Mouse (Mus musculus): ENCODE measurements around the gene Cxcl17. TPM values are rescaled to one million over a fixed set of nuclear protein-coding genes. Genes with fewer than 3 reads are reported as not detected.

Cxcl17 gene
- polyA plus RNA-seq, 1 experiment from 2014 or later: 0.47 TPM

GRCm38 (mm10) chr7:25365937-25366625, 46.6 kb downstream of the Cxcl17 start:
- Histone ChIP-seq H3K36me3 (ENCODE audit: insufficient read depth, low read length) (peaks cover 19% of the 10 kb centered on the region; the same call in 1 of the 2 replicates), H3K4me2 (ENCODE audit: low read length) (no peak overlapping the region), H3K27ac (no peak overlapping the region), H3K27me3 (ENCODE audit: insufficient read depth, low read length) (peaks cover 12% of the 10 kb centered on the region), H3K4me1 (replicated peaks; ENCODE audit: insufficient read depth, low read length) (no peaks in the 10 kb centered on the region), H3K9me3 (replicated peaks; ENCODE audit: low read length) (no peaks in the 10 kb centered on the region), H3K4me3 (replicated peaks; ENCODE audit: low read depth, low read length) (no peak overlapping the region), H3K9ac (ENCODE audit: low read depth, low read length) (no peak overlapping the region)
- no peak for ATAC-seq (replicated peaks; ENCODE audit: low FRiP score, low read depth)
- 52% methylated on average over 13 of the region's 13 CpGs for WGBS
- no peak for DNase-seq (ENCODE audit: low spot score)
- TF ChIP-seq CTCF (IDR thresholded peaks at IDR 0.05; ENCODE audit: low read depth): no peak

- WGBS: 92% methylated on average over 16 of the region's 17 CpGs
- ATAC-seq (replicated peaks; ENCODE audit: low FRiP score, low read depth): no peak
- H3K36me3 ChIP-seq (ENCODE audit: insufficient read depth, low read length): peaks cover 35% of the 10 kb centered on the region
Observed at GRCm38 (mm10) chr7:25363632-25364031, 49.1 kb downstream of the Cxcl17 start.

DNA sequence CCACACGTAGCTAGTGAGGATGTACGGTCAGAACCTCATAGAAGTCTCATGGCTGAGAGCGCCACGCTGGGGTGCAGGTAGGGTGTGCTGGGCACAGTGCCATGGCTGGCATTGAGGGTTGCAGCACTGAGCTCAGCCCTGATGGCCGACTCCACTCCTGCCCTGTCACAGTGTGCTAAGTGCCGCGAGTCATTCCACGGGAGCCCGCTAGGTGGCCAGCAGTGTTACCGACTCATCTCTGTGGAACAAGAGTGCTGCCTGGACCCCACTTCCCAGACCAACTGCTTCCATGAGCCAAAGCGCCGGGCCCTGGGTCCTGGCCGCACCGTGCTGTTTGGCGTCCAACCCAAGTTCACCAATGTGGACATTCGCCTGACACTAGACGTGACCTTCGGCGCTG, 49.5 kb downstream of the Cxcl17 start:
- H3K27ac ChIP-seq: no peak overlapping the region
- ATAC-seq (replicated peaks; ENCODE audit: low FRiP score, low read depth) (0 out of 2 replicates have a peak, but pooled peaks have one; percentile 22), DNase-seq (ENCODE audit: low spot score) (no peak)
- H3K36me3 ChIP-seq (ENCODE audit: insufficient read depth, low read length): peaks cover 35% of the 10 kb centered on the region
- H3K9ac ChIP-seq (ENCODE audit: low read depth, low read length): no peak overlapping the region
- 89% methylated on average over 19 of the region's 19 CpGs for WGBS
- no peaks in the 10 kb centered on the region for H3K4me1 ChIP-seq (replicated peaks; ENCODE audit: insufficient read depth, low read length)
- no peaks in the 10 kb centered on the region for H3K9me3 ChIP-seq (replicated peaks; ENCODE audit: low read length)
- 0 out of 2 replicates have a peak, but pooled peaks cover 9% of the 10 kb centered on the region for H3K27me3 ChIP-seq (ENCODE audit: insufficient read depth, low read length)
- TF ChIP-seq CTCF (IDR thresholded peaks at IDR 0.05; ENCODE audit: low read depth): peak; percentile 32
- no peak overlapping the region for H3K4me3 ChIP-seq (replicated peaks; ENCODE audit: low read depth, low read length)
- no peak overlapping the region for H3K4me2 ChIP-seq (ENCODE audit: low read length)

More at GRCm38 (mm10) chr7:25363632-25364031, 49.1 kb downstream of the Cxcl17 start:
- no peak overlapping the region for H3K27ac ChIP-seq
- DNase-seq (ENCODE audit: low spot score): no peak
- H3K4me2 ChIP-seq (ENCODE audit: low read length): no peak overlapping the region
- no peak overlapping the region for H3K4me3 ChIP-seq (replicated peaks; ENCODE audit: low read depth, low read length)
- H3K4me1 ChIP-seq (replicated peaks; ENCODE audit: insufficient read depth, low read length): no peaks in the 10 kb centered on the region
- no peak for TF ChIP-seq CTCF (IDR thresholded peaks at IDR 0.05; ENCODE audit: low read depth)
- H3K9me3 ChIP-seq (replicated peaks; ENCODE audit: low read length): no peaks in the 10 kb centered on the region
- H3K9ac ChIP-seq (ENCODE audit: low read depth, low read length): no peak overlapping the region
- peaks cover 10% of the 10 kb centered on the region for H3K27me3 ChIP-seq (ENCODE audit: insufficient read depth, low read length)

- Histone ChIP-seq H3K9me3 (replicated peaks; ENCODE audit: low read length) (no peaks in the 10 kb centered on the region), H3K27me3 (ENCODE audit: insufficient read depth, low read length) (no peaks in the 10 kb centered on the region), H3K27ac (no peak overlapping the region), H3K36me3 (ENCODE audit: insufficient read depth, low read length) (peaks cover 28% of the 10 kb centered on the region), H3K9ac (ENCODE audit: low read depth, low read length) (no peak overlapping the region), H3K4me3 (replicated peaks; ENCODE audit: low read depth, low read length) (no peak overlapping the region), H3K4me1 (replicated peaks; ENCODE audit: insufficient read depth, low read length) (no peaks in the 10 kb centered on the region), H3K4me2 (ENCODE audit: low read length) (no peak overlapping the region)
- TF ChIP-seq CTCF (IDR thresholded peaks at IDR 0.05; ENCODE audit: low read depth): no peak
- ATAC-seq (replicated peaks; ENCODE audit: low FRiP score, low read depth): no peak
- DNase-seq (ENCODE audit: low spot score): no peak
- 75% methylated on average over 19 of the region's 19 CpGs for WGBS
Observed at GRCm38 (mm10) chr7:25358721-25359206, 53.9 kb downstream of the Cxcl17 start.

Other genes with a start within 250 kb of the Cxcl17 start
- gene Pou2f2, start 233.2 kb downstream of the Cxcl17 start, polyA plus RNA-seq (2015; fragmentation: Nextera tagmentation; extraction: Ambion mirVana): 0.45 and 0.59 TPM in 2 replicates
- 13.9 and 15.6 TPM in 2 replicates for gene Dedd2, start 192.3 kb downstream of the Cxcl17 start, polyA plus RNA-seq (2015; fragmentation: Nextera tagmentation; extraction: Ambion mirVana)
- gene Zfp526, start 191.5 kb downstream of the Cxcl17 start, polyA plus RNA-seq (2015; fragmentation: Nextera tagmentation; extraction: Ambion mirVana): 1.9 and 2.1 TPM in 2 replicates
- gene Gsk3a, start 175.0 kb downstream of the Cxcl17 start, polyA plus RNA-seq (2015; fragmentation: Nextera tagmentation; extraction: Ambion mirVana): 7.8 and 9.8 TPM in 2 replicates
- gene Erf, start 162.1 kb downstream of the Cxcl17 start, polyA plus RNA-seq (2015; fragmentation: Nextera tagmentation; extraction: Ambion mirVana): 12.7 and 18.6 TPM in 2 replicates
- 22.0 and 23.3 TPM in 2 replicates for gene Cic, start 145.2 kb downstream of the Cxcl17 start, polyA plus RNA-seq (2015; fragmentation: Nextera tagmentation; extraction: Ambion mirVana)
- gene Pafah1b3, start 114.9 kb downstream of the Cxcl17 start, polyA plus RNA-seq (2015; fragmentation: Nextera tagmentation; extraction: Ambion mirVana): 144 and 152 TPM in 2 replicates
- gene Prr19, start 111.5 kb downstream of the Cxcl17 start, polyA plus RNA-seq (2015; fragmentation: Nextera tagmentation; extraction: Ambion mirVana): 0.21 and 0.26 TPM in 2 replicates
- 0.23 and 0.50 TPM in 2 replicates for gene Tmem145, start 106.8 kb downstream of the Cxcl17 start, polyA plus RNA-seq (2015; fragmentation: Nextera tagmentation; extraction: Ambion mirVana)
- gene Megf8, start 95.7 kb downstream of the Cxcl17 start, polyA plus RNA-seq (2015; fragmentation: Nextera tagmentation; extraction: Ambion mirVana): 8.1 and 9.6 TPM in 2 replicates
- gene Cnfn, start 43.2 kb downstream of the Cxcl17 start, polyA plus RNA-seq (2015; fragmentation: Nextera tagmentation; extraction: Ambion mirVana): not detected in 2 replicates
- gene Lipe, start 14.2 kb downstream of the Cxcl17 start, polyA plus RNA-seq (2015; fragmentation: Nextera tagmentation; extraction: Ambion mirVana): 6.4 and 6.5 TPM in 2 replicates
- gene Ceacam1, start 64.7 kb upstream of the Cxcl17 start, polyA plus RNA-seq (2015; fragmentation: Nextera tagmentation; extraction: Ambion mirVana): 4.7 and 6.3 TPM in 2 replicates
- 0.07 TPM in 1 of 2 replicates, not detected in the other for gene Ceacam2, start 127.0 kb upstream of the Cxcl17 start, polyA plus RNA-seq (2015; fragmentation: Nextera tagmentation; extraction: Ambion mirVana)
- gene Erich4, start 203.0 kb upstream of the Cxcl17 start, polyA plus RNA-seq (2015; fragmentation: Nextera tagmentation; extraction: Ambion mirVana): 10.1 and 11.2 TPM in 2 replicates
- gene Dmac2, start 206.5 kb upstream of the Cxcl17 start, polyA plus RNA-seq (2015; fragmentation: Nextera tagmentation; extraction: Ambion mirVana): 68.6 and 68.9 TPM in 2 replicates
- gene B3gnt8, start 213.8 kb upstream of the Cxcl17 start, polyA plus RNA-seq (2015; fragmentation: Nextera tagmentation; extraction: Ambion mirVana): 9.3 and 11.4 TPM in 2 replicates
- 90.1 and 96.3 TPM in 2 replicates for gene Bckdha, start 246.1 kb upstream of the Cxcl17 start, polyA plus RNA-seq (2015; fragmentation: Nextera tagmentation; extraction: Ambion mirVana)
- gene Exosc5, start 246.3 kb upstream of the Cxcl17 start, polyA plus RNA-seq (2015; fragmentation: Nextera tagmentation; extraction: Ambion mirVana): 76.8 and 78.6 TPM in 2 replicates

Measured in kidney, postnatal 0 days (tissue).